Mouse (Mus musculus) myocyte (in vitro differentiated cells): ENCODE results near the gene Ncor2. TPM values are rescaled to one million over a fixed set of nuclear protein-coding genes. Genes with fewer than 3 reads are reported as not detected.
A peak's percentile ranks its signal among the peaks of the same experiment; 100 is the strongest.

Experiments used
- H3K27me3 ChIP-seq: one replicate; pipeline ENCODE4 v1.6.1; 2011; ENCODE audit not compliant: control insufficient read depth, insufficient read depth, insufficient read length
- H3K36me3 ChIP-seq: one replicate; pipeline ENCODE4 v1.6.1; 2011; ENCODE audit not compliant: control insufficient read depth, insufficient read depth
- H3K4me2 ChIP-seq: one replicate; pipeline ENCODE4 v1.6.1; 2011; ENCODE audit warnings: low read depth, control low read depth
- H3K4me3 ChIP-seq: one replicate; pipeline ENCODE4 v1.5.1; 2011; ENCODE audit warnings: mild to moderate bottlenecking, control low read depth, moderate library complexity
- H3K79me2 ChIP-seq: one replicate; pipeline ENCODE4 v1.6.1; 2011; ENCODE audit not compliant: control insufficient read depth, insufficient read depth
- H3ac ChIP-seq: one replicate; pipeline ENCODE4 v1.6.1; 2011; ENCODE audit not compliant: control insufficient read depth, insufficient read length
- CEBPB ChIP-seq: IDR thresholded peaks from 2 replicates; pipeline ENCODE4 v1.6.1; 2011; ENCODE audit warnings: mild to moderate bottlenecking, moderate library complexity; ENCODE audit not compliant: poor library complexity, insufficient read depth, severe bottlenecking
- E2F4 ChIP-seq: IDR thresholded peaks from one replicate; pipeline ENCODE4 v1.6.1; 2011; ENCODE audit warnings: mild to moderate bottlenecking, control low read depth, moderate library complexity; ENCODE audit not compliant: insufficient read depth
- MAX ChIP-seq: IDR thresholded peaks from one replicate; pipeline ENCODE4 v1.6.1; 2011; ENCODE audit warnings: low read depth, mild to moderate bottlenecking, control low read depth
- MYOD1 ChIP-seq, 3 experiments: IDR thresholded peaks; one replicate each; pipeline ENCODE4 v1.6.1; 2011; ENCODE audit warnings: control low read depth in 2 of 3, low read depth in 2 of 3, mild to moderate bottlenecking in 2 of 3, moderate library complexity in 1 of 3; ENCODE audit not compliant: insufficient read length in 2 of 3, control insufficient read depth in 1 of 3
- MYOG ChIP-seq, 3 experiments: IDR thresholded peaks; one replicate each; pipeline ENCODE4 v1.6.1; 2011; ENCODE audit warnings: control low read depth in 2 of 3, low read depth in 2 of 3, mild to moderate bottlenecking in 2 of 3; ENCODE audit not compliant: insufficient read length in 2 of 3, control insufficient read depth in 1 of 3, insufficient read depth in 1 of 3
- POLR2A ChIP-seq: IDR thresholded peaks from one replicate; pipeline ENCODE4 v1.6.1; 2011; ENCODE audit warnings: low read depth, mild to moderate bottlenecking, control low read depth, moderate library complexity; ENCODE audit not compliant: insufficient read length
- POLR2AphosphoS2 ChIP-seq: IDR thresholded peaks from one replicate; pipeline ENCODE4 v1.6.1; 2011; ENCODE audit warnings: low read depth, control low read depth; ENCODE audit not compliant: insufficient read length
- REST ChIP-seq: IDR thresholded peaks from one replicate; pipeline ENCODE4 v1.6.1; 2011; ENCODE audit warnings: mild to moderate bottlenecking, control low read depth, moderate library complexity; ENCODE audit not compliant: insufficient read depth, insufficient read length
- SRF ChIP-seq: IDR thresholded peaks from one replicate; pipeline ENCODE4 v1.6.1; 2011; ENCODE audit warnings: low read depth; ENCODE audit not compliant: control insufficient read depth, insufficient read length
- TCF12 ChIP-seq: IDR thresholded peaks from one replicate; pipeline ENCODE4 v1.6.1; 2011; ENCODE audit warnings: mild to moderate bottlenecking, control low read depth; ENCODE audit not compliant: poor library complexity, insufficient read depth, severe bottlenecking
- TCF3 ChIP-seq: IDR thresholded peaks from one replicate; pipeline ENCODE4 v1.6.1; 2011; ENCODE audit warnings: low read depth, control low read depth; ENCODE audit not compliant: insufficient read length
- USF1 ChIP-seq: IDR thresholded peaks from one replicate; pipeline ENCODE4 v1.6.1; 2011; ENCODE audit warnings: low read depth, mild to moderate bottlenecking, control low read depth, moderate library complexity
- polyA plus RNA-seq: library from polyadenylated mRNA; unstranded; fragments of >200 nt; fragmentation: generic; extraction: Trizol; gene quantifications from one replicate; pipeline ENCODE4 v1.2.1, GENCODE M21; 2012; ENCODE audit warnings: missing spikeins

Ncor2 gene
- polyA plus RNA-seq, 1 experiment = 127 TPM

DNA sequence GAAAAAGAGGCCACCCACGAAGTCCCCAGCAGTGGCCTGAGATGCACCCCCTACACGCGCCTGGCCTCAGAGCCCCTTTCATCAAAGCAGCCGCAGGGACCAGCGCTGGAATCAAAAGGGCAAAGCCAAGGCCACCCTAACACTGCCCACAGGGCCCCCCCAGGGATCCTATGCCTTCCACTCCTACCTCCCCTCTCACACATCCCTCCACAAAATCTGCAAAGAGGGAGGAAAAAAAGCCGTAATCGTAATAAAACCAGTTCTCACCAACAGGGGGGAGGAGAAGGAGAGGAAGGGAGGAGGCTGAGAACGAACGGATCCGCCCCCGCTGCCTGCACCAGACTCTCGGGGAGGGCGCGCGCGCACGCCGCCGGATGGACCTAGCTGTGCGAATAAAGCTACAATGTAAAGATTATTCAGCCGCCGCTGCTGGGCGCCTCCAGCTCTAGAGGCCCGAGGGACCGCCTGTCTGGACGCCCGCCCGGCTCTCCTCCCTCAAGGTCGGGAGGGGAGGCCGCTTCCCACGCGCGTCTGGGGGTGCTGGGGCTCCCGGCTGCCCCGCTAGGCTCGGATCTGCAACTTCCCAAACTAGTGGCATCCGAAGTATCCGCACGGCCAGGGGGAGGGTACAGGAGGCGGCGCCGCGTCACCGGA is 1.4 kb downstream of the Ncor2 start:
- Histone ChIP-seq H3K27me3 (no peaks in the 10 kb centered on the region), H3ac (peak overlapping the region; percentile 91), H3K4me3 (peak overlapping the region; percentile 82), H3K79me2 (peaks cover 55% of the 10 kb centered on the region), H3K36me3 (no peaks in the 10 kb centered on the region), H3K4me2 (peak overlapping the region; percentile 97)
- TF ChIP-seq TCF3 (no peak), POLR2A (peak; percentile 40)

DNA sequence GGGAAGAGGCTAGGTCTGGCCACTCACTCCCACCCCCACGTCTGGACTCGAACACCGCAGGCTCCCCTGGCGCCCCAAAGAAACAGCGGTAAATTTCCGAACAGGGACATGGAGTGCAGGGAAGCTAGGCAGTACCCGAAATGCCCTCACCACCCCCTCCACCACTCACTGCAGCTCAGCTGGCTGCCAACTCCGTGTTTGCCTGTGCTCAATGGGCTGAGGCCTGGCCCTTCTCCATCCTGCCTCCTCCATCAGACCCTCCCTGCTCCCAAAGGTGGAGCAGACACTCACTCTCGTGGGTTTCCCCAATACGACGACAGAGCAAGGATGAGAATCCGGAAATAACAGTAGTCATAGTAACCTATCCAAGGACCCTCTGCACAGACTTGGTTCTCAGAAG is 2.2 kb downstream of the Ncor2 start:
- peak overlapping the region; percentile 82 for H3K4me3 ChIP-seq
- peak overlapping the region; percentile 97 for H3K4me2 ChIP-seq
- no peaks in the 10 kb centered on the region for H3K27me3 ChIP-seq
- peaks cover 62% of the 10 kb centered on the region for H3K79me2 ChIP-seq
- peak overlapping the region; percentile 91 for H3ac ChIP-seq
- TF ChIP-seq MYOD1 (IDR thresholded peaks at IDR 0.05; ENCODE audit: control insufficient read depth in 1 of 3, insufficient read length in 2 of 3, low read depth in 2 of 3) (peak in 1 of 3 experiments; percentile 2), REST (no peak)
- no peaks in the 10 kb centered on the region for H3K36me3 ChIP-seq

DNA sequence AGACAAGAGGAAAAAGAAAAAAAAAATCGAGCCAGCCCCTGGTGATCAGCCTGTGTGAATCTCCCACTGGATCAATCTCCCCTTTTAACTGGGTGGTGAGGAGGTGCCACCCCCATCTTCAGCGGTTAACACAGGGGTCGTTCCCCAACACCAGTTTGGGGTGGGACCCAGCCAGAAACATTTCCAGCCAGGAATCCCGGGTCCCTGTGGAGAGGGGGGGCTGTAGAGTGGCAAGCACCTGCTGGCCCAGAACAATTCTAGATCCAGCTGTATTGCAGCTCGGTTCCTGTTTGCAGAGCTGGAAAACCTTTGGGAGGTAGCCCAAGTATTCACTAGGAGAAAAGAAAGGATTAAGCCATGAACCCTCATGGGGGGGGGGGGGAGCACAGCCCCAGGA is 2.7 kb downstream of the Ncor2 start:
- H3K27me3 ChIP-seq = no peaks in the 10 kb centered on the region
- H3K36me3 ChIP-seq = no peaks in the 10 kb centered on the region
- TF ChIP-seq E2F4 (no peak), TCF12 (no peak), USF1 (no peak), MYOG (IDR thresholded peaks at IDR 0.05; ENCODE audit: control insufficient read depth in 1 of 3, insufficient read depth in 1 of 3, insufficient read length in 2 of 3, low read depth in 2 of 3) (no peak), MYOD1 (IDR thresholded peaks at IDR 0.05; ENCODE audit: control insufficient read depth in 1 of 3, insufficient read length in 2 of 3, low read depth in 2 of 3) (no peak), REST (no peak), MAX (no peak), POLR2AphosphoS2 (no peak), SRF (no peak), CEBPB (no peak), TCF3 (no peak), POLR2A (no peak)
- peak overlapping the region; percentile 82 for H3K4me3 ChIP-seq
- H3K4me2 ChIP-seq = peak overlapping the region; percentile 97
- H3ac ChIP-seq = no peak overlapping the region
- peaks cover 67% of the 10 kb centered on the region for H3K79me2 ChIP-seq

DNA sequence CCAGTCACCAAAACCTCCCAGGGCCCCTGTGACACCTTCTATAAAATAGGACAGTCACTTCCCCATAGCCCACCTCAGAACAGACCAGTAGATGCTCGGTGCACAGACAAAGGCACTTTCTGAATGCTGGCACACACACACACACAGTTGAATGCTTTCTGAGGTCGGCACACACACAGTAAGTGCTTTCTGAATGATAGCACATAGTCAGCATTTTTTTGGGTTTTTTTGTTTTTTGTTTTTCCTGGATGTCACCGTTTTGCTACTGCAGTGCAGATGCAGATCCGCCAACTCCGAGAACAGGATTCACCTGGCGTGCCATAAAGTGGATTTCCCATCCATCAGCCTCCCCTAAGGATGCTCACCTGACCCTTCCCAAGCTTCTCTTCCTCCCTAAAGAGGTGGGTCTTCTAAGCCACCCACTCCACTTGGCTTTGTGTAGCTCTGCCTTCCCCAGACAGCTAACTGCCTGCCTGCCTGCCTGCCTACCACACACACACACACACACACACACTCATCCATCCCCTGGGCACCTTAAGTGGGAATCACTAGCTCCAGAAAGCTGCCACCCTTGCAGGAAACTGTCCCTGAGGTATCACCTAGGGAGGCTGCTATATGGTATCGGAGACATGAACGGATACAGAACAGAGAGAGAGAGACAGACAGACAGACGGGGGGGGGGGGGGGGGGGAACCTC is 3.2 kb downstream of the Ncor2 start:
- Histone ChIP-seq H3K27me3 (no peaks in the 10 kb centered on the region), H3K79me2 (peaks cover 73% of the 10 kb centered on the region), H3K4me3 (peak overlapping the region; percentile 82), H3ac (no peak overlapping the region), H3K36me3 (no peaks in the 10 kb centered on the region), H3K4me2 (peak overlapping the region; percentile 24)
- TF ChIP-seq MYOG (IDR thresholded peaks at IDR 0.05; ENCODE audit: control insufficient read depth in 1 of 3, insufficient read depth in 1 of 3, insufficient read length in 2 of 3, low read depth in 2 of 3) (no peak), E2F4 (no peak), MAX (no peak), POLR2A (no peak), TCF12 (no peak), TCF3 (no peak), POLR2AphosphoS2 (no peak)

DNA sequence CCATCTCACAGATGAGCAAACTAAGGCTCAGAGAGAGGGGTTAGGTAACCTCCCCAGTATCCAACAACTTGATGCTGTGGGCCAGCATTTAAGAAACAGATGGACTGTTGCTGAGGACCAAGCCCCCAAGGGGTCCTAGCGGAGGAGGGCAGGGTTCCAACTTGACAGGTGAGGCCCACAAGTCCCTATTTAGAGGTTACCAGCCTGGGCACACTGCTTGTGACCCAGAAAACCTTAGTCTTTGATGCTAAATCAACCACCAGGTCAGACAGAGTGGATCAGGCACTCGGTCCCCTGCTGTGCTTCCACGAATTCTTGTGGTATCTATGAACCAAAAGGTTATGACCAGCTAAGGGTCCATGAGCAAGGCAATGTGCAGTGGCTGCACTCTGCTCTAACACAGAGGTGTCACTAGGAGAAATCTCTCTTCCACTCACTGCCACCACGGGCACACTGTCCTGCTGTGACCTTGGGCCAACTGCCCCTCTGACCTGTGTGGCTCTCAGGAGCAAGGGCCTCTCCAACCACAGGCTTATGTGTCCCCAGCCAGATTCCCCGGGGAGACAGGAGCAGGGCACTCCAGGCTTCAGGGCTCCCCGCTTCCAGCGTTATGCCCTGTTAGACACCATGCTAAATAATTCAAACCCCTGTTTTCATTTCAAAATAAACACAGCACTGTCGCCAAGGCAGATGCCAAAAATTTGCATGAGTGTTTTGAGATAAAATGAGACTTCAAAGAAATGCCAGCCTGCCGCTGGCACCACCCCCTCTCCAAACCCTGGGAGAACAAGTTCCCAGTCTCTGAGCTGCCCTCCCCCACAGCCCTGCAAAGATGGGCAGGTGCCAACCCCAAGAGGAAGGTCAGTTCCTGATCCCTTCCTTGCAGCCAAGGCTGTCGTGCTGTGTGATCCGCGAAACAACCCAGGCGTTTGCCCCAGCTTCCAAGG is 4.0 kb downstream of the Ncor2 start:
- H3ac ChIP-seq = no peak overlapping the region
- H3K4me3 ChIP-seq = no peak overlapping the region
- H3K27me3 ChIP-seq = no peaks in the 10 kb centered on the region
- no peaks in the 10 kb centered on the region for H3K36me3 ChIP-seq
- no peak for TF ChIP-seq REST
- TF ChIP-seq POLR2AphosphoS2 = no peak
- peak in 1 of 3 experiments; percentile 14 for TF ChIP-seq MYOD1 (IDR thresholded peaks at IDR 0.05; ENCODE audit: control insufficient read depth in 1 of 3, insufficient read length in 2 of 3, low read depth in 2 of 3)
- no peak for TF ChIP-seq MAX
- H3K79me2 ChIP-seq = peaks cover 81% of the 10 kb centered on the region
- peak overlapping the region; percentile 24 for H3K4me2 ChIP-seq
